Mouse (Mus musculus) frontal cortex, postnatal 25 days (tissue): ENCODE results near the gene Mpp3.

Experiments
- DNase-seq, 2 experiments: peaks; one replicate each; pipeline ENCODE4 v3.0.0; 2022; ENCODE audit warnings: low spot score in 2 of 2

The Mpp3 gene

DNA sequence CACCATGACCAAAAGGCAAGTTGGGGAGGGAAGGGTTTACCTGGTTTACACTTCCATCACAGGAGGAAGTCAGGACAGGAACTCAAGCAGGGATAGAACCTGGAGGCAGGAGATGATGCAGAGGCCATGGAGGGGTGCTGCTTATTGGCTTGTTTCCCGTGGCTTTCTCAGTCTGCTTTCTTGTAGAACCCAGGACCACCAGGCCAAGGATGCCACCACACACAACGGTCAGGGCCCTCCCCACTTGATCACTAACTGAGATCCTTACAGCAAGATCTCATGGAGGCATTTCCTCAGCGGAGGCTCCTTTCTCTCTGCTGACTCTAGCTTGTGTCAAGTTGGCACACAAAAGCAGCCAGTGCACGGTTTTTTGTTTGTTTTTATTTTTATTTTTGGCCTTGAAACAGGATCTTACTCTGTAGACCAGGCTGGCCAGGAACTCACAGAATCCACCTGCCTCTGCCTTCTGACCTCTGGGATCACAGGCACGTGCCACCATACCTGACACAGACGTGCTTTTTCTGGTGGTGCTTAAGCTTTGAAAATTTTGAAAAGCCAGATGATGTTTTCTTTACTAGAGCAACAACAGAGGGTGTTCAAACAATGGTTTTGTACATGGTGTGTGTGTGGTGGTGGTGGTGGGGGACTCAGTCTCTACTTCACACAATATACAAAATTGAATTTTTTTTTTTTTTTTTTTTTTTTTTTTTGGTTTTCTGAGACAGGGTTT lies at the start of gene Mpp3:
Gene Mpp3 (minus strand): TSS at position 375 of the 730 bp plus-strand sequence.
- no peak for DNase-seq

DNA sequence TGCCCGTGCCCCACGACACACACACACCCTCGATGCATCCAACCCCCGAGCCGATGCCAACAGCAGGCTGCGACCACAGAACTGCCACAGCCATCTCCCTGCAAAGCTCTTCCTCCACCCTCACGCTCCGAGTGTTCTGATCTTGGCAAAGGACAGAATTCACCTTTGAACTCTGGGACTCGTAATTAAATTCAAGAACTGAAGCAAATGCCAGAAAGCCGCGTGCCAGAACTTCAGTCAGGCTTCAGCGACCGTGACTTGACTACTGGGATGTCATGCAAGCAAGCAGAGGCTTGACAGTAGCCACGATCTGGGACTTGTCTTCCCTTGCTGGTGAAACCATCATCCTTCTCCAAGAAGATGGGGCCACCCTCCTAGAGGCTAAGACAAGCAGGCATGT lies 45.5 kb upstream of the Mpp3 start:
- no peak for DNase-seq

DNA sequence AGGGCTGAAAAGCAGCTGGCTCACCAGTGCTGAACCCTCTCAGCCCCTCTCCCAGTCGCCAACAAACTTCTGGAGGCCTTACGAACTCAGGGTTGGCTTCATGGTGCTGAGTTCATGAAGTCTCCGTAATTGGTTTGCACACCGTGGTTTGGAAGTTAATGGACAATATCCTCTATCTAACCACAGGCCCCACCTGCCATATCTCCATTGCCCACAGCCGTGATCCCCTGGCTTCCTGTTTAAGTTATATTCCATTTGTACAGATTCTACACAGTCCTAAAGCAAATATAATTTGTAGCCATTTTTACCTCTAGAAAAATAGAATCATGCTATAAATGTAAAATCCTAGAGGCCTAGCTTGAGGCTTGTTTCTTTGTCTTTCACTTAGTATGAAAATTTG lies 44.5 kb upstream of the Mpp3 start:
- no peak for DNase-seq

DNA sequence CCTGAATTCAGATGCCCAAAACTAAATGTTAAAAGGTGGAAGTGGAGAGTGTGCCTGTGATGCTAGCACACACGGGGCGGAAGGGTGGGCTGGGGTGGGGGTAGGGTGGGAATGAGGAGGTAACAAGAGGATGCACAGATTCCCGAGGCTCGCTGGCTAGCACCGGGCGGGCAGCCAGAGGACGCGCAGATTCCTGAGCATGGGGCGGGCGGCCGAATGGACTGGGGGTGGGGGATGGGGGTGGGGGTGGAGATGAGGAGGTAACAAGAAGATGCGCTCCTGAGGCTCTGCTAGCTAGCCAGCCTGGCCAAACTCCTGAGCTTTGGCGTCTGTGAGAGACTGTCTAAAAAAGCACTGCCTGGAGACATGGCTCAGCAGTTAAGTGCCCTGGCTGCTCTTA lies 42.2 kb upstream of the Mpp3 start:
- no peak for DNase-seq

DNA sequence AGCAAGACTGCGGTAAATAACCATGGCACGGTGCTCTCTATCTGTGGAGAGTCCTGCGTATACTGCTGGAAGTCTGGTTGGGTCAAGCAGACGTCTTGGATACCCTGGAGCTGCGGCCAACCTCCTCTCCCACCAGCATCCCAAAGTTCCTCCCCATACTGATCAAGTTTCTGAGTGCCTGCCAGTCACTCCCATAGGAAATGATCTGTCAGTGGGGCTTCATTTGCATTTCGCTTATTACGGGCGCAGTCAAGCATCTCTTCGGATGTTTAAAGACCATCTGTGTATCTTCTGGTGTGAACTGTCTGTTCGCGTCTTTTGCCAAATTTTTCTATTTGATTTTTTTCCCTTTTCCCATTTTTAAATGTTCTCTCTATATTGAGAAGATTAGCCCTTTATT lies 41.4 kb upstream of the Mpp3 start:
- DNase-seq, result no peak

DNA sequence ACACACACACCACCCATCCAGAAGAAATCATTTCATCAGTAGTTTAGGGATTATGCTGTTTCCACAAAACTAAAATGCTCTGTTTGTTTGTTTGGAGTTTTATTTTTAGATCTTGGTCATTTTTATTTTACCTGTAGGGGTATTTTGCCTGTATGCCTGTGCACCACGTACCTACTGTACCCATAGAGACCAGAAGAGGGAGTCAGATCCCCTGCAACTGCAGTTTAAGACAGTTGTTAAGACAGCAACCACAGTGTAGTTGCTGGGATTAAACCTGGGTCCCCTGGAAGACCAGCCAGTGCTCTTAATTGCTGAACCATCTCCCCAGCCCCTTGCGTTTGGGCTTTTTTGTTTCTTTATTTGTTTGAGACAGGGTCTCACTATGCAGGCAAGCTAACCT lies 40.7 kb upstream of the Mpp3 start:
- DNase-seq, result no peak

DNA sequence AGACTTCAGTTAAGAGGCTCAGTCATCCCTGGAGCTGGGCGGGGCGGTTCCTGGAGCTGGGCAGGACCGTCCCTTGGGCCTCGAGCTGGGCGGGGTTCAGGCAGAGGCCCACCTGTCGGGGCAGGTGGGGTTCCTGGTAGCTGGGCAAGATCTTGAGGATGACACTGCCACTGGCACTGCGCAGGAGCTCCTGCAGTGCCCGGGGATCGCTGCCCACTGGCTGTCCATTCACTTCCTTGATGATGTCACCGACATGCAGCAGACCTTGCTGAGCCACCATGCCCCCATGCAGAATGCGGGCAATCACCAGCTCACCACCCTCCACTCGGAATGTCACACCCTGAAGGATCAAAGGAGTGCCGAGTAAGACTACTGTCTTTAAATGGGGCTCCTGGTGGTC lies 34.8 kb upstream of the Mpp3 start:
- DNase-seq, result no peak

DNA sequence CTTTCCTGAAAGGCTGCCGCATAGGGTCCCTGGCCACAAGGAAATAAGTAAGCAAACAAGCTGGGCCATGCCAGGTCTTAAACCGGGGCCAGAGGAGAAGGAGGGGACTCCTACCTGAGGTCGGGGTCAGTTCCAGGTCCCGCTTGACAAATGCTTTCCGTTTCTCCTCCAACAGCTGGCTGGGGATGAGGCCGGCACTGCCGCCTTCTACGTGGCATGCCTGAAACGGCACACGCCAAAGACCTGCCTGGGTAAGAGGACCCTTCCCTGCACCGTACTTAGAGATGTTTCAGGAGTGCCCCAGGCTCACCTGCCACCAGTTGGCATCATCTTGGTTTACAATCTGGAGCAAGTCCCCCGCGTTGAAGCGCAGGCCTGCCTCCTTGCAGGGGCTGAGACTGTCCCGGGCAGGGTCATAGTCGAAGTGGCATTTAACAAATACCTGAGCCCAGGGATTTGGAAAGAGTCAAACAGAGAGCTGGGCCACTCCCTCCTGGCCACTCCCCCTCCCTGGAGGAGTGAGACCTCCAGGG lies 33.7 kb upstream of the Mpp3 start:
- DNase-seq, result no peak

DNA sequence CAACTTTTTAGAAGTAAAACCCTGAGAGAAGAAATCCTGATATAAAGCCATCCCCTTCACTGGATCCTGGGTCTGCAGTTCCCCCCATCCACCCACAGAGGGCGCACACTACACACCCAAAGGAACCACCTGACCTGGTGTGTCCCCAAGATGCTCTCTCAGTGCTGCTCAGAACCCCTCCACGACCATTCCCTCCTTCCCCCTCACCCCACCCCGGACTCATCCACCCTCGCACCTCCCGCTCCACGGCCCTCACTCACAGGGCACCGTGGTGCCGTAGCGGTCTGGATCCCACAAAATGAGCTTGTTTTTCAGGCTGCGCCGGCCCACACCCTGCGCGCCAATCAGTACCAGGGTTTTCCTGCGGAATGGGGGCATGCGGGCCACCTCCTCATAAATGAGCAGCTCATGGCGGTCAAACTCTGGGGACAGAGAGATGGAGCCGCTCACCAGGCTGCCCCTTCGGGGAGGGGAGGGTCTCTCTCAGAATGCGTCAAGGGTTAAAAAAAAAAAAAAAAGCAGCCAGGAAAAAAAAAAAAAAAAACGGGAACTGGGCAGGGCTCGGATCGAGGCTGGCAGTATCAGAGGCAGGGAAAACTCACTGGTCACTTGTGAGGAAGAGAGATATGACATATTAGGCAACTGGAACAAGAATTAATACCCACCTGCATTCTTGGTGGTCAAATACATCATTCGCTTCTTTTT lies 33.1 kb upstream of the Mpp3 start:
- DNase-seq, result peak; percentile 60 to 74

DNA sequence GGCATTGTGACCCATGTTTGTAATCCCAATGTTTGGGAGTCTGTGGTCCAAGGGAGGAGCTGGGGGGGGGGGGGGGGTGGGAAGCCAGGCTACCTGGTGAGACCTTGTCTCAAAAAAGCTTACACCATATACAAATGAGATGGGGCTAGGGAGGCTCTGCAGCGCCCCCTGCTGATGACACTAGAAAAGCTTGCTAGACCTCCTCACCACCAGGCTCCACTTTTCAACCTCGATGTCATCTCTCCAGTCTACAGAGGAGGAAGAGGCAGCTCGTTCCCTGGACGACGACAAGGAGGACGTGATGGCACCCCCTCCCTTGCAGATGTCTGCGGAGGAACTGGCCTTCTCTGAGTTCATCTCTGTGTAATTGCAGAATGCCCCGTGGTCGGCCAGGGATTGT lies 25.6 kb upstream of the Mpp3 start:
- DNase-seq, result peak; percentile 32 to 37

DNA sequence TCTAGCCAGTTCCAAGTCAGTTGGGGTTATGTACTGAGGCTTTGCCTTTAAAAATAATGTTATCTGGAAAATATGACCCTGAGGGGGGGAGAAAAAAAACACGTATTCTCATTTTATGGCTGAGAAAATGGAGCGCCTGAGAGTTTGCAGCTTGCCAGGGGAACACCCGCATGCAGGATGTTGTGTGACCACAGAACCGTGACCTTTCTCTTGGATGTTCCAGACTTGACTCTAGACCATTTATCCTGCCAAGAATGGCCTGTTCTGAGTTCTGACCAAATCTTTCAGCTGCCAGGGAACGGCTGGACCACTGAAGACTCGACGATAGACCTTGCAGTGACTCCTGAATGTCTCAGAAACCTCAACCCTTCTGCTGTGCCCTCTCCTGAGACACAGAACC lies 24.9 kb upstream of the Mpp3 start:
- no peak for DNase-seq

DNA sequence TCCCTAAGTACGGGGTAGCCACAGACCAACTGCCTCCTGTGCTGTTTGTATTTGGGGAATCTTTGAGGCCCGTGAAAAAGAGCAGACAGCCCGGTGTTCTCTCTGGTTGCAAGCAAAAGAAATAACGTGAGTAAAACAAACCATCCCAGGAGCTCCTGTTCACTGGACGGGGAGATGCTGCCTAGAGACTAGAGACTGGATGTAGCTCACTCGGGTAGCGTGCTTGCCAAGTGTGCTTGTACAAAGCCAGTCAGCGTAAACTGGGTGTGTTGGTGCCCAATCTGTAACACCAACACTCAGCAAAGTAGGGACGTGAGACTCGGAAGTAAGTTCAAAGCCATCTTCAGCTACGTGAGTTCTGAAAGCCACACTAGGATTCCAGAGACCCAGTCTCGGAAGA lies 24.4 kb upstream of the Mpp3 start:
- DNase-seq, result no peak

DNA sequence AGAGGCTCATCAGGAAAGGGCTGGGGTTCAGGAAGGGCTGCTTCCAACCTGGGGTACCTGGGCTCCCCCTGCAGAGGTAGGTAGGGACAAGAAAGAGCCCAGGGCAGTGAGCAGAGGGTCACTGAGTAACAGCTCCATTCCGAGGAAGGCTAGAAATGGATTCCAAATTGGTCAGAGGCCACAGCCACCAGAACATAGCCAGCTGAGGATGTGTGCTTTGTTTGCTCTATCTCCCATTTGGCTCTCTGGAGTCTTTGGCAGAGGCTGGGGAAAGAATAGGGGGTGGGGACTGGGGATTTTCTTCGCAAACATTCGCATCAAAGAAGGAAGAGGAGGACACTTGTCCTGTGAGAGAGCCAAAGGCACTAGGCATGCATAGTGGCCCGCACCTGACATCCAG lies 23.7 kb upstream of the Mpp3 start:
- no peak for DNase-seq

DNA sequence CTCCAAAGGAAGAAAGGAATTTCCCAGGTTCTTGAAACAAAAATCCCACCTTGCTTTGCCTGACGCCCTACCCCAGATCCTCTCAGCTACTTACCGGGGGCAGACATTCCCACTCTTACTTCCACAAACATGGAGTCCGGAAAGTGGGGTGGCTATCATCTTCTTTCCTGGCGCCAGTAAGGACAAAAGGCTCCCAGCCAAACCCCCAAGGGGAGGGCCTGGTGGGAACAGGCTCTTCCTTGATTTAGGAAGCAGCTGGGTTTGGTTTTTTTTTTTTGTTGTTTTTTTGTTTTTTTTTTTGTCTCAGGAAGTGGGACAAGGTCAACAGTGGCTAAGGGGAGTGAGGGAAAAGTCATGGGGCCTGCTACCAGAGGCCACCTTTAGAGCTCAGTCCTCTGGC lies 23.3 kb upstream of the Mpp3 start:
- no peak for DNase-seq

DNA sequence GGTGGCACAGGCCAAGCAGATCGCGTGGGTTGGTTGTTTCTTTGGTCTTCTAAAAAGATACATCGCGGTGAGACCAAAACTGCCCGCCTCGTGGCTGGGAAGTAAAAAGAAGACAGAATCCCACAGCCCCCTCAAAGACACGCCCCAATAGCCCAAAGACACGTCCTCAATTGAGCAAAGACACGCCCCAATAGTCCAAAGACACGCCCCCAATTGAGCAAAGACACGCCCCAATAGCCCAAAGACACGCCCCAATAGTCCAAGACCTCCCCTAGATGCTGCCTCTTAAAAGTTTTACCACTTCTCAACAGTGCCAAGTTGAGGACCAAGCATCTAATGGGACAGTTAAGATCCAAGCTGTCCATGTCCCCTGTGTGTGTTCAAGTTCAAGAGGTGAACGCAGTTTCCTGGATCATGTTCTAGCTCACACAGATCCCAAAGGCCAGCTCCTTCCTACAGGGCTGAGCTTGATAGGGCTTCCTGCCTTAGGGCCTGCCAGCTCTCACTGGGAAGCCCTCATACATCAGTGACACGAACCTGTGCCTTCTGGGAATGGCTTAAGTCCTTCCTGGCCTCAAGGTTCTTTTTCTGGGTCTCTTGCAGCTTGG lies 21.7 kb upstream of the Mpp3 start:
- no peak for DNase-seq

DNA sequence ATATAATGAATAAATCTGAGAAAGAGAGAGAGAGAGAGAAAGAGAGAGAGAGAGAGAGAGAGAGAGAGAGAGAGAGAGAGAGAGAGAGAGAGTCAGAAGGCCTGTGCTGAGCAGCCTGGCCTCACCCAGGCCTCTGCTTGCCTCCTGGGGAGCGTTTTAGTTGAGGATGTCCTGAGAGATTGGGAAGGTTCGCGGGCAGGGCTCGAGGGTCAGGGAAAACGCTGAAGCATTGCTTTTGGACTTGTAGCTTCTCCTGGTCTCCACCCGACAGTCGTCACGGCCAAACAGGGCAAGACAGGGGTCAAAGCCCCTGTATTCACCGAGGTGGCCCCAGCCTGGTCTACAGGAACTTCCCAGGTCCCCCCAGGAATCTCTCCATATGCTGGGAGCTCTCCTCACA lies 18.3 kb upstream of the Mpp3 start:
- no peak for DNase-seq

DNA sequence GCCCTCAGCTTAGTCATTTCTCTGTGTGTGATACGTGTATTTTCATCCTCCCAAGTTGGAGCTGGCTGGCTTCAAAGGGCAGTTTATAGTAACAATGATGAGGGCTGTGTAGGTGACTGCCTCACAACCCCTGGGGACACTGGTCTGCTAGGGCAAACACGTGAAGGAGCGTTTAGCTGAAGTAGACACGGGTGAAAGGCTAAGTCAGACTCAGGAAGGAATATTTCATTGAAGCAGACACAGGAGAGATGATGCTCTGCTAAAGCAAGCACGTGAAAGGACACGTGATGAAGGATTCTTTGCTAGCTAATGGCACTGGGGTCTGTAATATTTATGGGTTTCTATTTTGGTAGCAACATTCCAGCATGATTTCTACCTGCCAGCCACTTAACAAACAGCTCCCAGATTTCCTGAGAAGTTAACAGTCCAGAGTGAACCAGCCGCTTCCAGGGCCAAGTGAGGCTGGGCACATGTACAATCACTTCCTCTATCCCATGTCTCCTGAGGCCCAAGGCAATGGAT lies 16.5 kb upstream of the Mpp3 start:
- DNase-seq, result no peak

DNA sequence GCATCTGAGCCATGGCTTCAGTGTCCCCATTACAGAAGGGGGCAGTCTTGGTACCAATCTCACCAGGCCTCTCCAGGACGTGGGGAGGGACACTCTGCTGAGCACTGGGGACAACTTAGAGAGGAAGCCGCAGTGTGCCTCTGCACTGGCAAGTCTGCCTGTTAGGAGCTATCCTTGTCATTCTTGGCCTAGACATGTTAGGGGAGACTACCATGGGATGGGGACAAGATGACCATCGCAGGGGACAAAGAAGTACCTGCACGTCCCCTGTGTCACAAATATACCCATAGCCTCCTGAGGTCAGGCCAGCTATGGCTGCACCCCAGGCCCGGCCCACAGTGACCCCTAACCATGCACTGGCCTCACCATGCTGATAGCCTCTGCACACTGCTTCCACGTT lies 15.1 kb upstream of the Mpp3 start:
- no peak for DNase-seq

DNA sequence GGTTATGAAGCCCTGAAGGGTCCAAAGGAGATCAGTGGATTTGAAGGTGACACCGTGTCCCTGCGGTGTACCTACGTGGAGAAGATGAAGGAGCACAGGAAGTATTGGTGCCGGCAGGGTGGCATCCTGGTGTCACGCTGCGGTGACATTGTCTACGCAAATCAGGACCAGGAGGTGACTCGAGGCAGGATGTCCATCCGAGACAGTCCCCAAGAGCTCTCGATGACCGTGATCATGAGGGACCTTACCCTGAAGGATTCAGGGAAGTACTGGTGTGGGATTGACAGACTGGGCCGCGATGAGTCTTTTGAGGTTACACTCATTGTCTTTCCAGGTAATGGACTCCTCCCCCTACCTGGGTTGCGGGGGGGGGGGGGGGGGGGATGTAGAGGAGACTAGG lies 14.7 kb upstream of the Mpp3 start:
- no peak for DNase-seq

DNA sequence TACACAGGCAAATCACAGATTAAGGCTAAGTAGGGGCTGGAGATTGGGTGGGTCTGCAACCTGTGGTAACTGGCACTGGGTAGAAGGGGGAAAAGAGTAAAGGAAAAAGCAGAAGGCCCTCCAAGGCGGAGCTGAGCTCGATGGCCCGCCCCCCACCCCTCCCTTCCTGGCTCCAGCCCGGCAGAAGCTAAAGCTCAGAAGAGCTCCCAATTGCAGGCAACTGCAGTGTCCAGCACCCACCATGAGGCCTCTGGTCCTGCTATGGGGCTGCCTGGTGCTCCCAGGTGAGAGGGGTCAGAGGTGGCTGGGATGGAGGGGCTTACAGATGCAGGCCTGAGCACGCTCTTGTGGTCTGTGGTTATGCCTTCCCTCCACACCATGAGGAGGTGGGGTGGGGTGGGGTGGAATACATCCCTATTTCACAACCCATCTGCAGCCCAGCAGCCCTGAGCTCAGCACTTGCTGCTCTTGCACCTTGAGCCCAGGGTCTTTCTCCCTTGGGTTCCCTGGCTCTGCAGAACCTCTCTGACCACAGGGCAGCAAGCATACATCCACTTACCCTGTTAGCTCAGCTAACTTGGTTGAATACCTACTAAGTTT lies 13.2 kb upstream of the Mpp3 start, which contains the start of gene Cd300lg:
Gene Cd300lg (plus strand): TSS at position 160 of the 600 bp plus-strand sequence.
- DNase-seq, result no peak

DNA sequence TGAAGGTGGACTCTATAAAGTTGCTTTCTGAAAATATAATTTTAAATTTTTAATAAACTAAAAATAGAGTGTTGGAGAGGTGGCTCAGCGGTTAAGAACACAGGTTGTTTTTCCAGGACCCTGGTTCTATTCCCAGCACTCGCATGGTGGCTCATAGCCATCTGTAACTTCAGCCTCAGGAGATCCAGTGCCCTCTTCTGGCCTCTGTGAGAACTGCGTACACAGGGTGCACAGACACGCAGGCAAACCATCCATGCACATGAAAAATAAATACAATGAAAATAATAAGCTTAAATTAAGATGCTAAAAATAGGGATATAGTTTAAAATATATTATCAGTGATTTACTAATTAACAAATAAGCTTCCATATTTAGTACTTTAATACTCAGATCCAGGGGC lies 12.4 kb upstream of the Mpp3 start:
- no peak for DNase-seq

DNA sequence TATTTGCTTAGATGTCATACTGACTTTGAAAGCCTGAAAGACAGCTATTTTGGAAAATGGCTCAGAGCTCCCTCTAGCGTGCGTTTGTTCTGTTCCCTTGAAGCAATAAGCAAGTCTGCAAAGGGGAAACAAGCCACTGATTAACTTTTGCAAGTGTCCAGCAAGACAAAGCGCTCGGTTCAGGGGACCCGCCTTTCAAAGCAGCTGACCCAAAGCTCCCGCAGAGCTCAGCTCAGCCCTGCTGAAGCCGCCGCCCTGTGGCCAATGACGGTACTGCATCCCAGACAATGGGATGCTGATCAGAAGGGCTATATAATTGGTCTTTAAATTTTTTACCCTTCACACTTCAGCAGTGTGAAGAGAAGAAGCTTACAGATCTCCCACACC lies 11.9 kb upstream of the Mpp3 start:
- DNase-seq, result peak; percentile 65 to 66
